Mouse (Mus musculus) hindbrain, postnatal 0 days (tissue): ENCODE data around the gene Plekhs1. TPM values are rescaled to one million over a fixed set of nuclear protein-coding genes. Genes with fewer than 3 reads are reported as not detected.
"Not testable (repeated sequence)": the region's sequence is repeated elsewhere in the genome, so short reads cannot be mapped to it uniquely, and the experiment has no call there.

ENCODE experiments used
- ATAC-seq: fragments of 200-750 bp; cut with Nextera tagmentation; 2 replicates; pipeline ENCODE4 v1.8.0; 2017; ENCODE audit warnings: mild to moderate bottlenecking, moderate TSS enrichment, moderate library complexity
- DNase-seq: peaks from one replicate; pipeline ENCODE4 v3.0.0-alpha.2; 2015; ENCODE audit warnings: low spot score
- H3K27ac ChIP-seq: fragments of 300-500 bp; sonication (generic); 2 replicates; pipeline ENCODE4 v1.5.1; 2014; ENCODE audit warnings: mild to moderate bottlenecking
- H3K27me3 ChIP-seq: fragments of 300-500 bp; sonication (generic); 2 replicates; pipeline ENCODE4 v1.6.1; 2014; ENCODE audit warnings: low read length, mixed read lengths; ENCODE audit not compliant: insufficient read depth
- H3K36me3 ChIP-seq: fragments of 300-500 bp; sonication (generic); 2 replicates; pipeline ENCODE4 v1.6.1; 2014; ENCODE audit warnings: low read length, mixed read lengths; ENCODE audit not compliant: insufficient read depth
- H3K4me1 ChIP-seq: fragments of 300-500 bp; sonication (generic); 2 replicates; pipeline ENCODE4 v1.6.1; 2014; ENCODE audit warnings: antibody characterized with exemption, low read length, mixed read lengths; ENCODE audit not compliant: insufficient read depth
- H3K4me2 ChIP-seq: fragments of 300-500 bp; sonication (generic); 2 replicates; pipeline ENCODE4 v1.6.1; 2014; ENCODE audit warnings: low read depth, mild to moderate bottlenecking, low read length, moderate library complexity, mixed read lengths
- H3K4me3 ChIP-seq: fragments of 300-500 bp; sonication (generic); 2 replicates; pipeline ENCODE4 v1.5.1; 2014; ENCODE audit warnings: low read length
- H3K9ac ChIP-seq: fragments of 300-500 bp; sonication (generic); replicated peaks from 2 replicates; pipeline ENCODE4 v1.6.1; 2014; ENCODE audit warnings: mild to moderate bottlenecking, low read length, moderate library complexity, mixed read lengths
- H3K9me3 ChIP-seq: fragments of 300-500 bp; sonication (generic); 2 replicates; pipeline ENCODE4 v1.6.1; 2016; ENCODE audit warnings: low read length, mixed read lengths
- CTCF ChIP-seq: IDR thresholded peaks from 2 replicates; pipeline ENCODE4 v1.5.1; 2016; ENCODE audit warnings: antibody characterized with exemption, control low read depth, low read depth
- WGBS: fragments of 180-500 bp; shearing (Covaris S2); extraction: QIAGEN DNeasy Blood & Tissue Kit; methylation state at CpG from one replicate; pipeline ENCODE4 v1.1.7; 2014; 5-methylcytosine and 5-hydroxymethylcytosine counted together
- polyA plus RNA-seq: library from polyadenylated mRNA; unstranded; fragments of >200 nt; fragmentation: Nextera tagmentation; extraction: Ambion mirVana; gene quantifications from 2 replicates; pipeline ENCODE4 v1.2.1, GENCODE M21; 2015
- total RNA-seq: library from RNA; depleted of rRNA; stranded (reverse); fragments of >200 nt; gene quantifications from 2 replicates; pipeline ENCODE4 v1.2.3, GENCODE M21; 2014

Plekhs1 gene
- total and polyA plus RNA-seq, 2 experiments from 2014 or later, result 0.24 TPM; not detected in 1

DNA sequence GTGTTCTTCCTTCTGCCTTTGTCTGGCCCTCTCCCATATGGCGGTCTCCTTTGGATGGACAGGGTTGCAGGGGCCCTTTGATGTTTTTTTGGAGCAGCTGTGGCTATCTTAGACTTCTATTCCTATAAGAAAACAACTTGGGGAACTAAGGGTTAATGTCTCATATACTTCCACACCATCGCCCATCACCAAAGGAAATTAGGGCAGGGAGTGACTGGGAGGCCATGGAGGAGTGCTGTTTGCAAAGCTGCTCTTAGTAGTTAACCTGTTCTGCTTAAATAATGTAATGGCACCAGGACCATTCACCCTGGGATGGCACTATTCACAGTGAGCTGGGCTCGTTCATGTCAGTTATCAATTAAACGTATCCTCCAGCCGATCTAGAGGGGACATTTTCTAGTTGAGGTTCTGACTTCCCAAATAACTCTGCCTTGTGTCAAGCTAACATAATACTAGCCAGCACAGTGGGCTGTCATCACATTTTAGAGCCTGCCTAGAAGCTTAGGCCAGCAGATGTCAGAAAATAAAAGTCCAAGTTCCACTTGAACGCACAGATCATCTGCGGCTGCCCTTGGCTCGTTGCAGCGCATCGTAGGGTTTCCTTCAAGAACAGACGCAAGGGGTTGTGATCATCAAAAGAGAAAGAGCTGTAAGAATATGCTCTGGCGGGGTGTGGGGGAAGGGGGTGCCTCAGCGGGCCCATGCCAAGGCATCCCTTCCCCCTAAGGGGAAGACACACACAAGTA lies 23.4 kb downstream of the Plekhs1 start:
- Histone ChIP-seq H3K9me3 (no peaks in the 10 kb centered on the region), H3K36me3 (no peaks in the 10 kb centered on the region), H3K9ac (no peak overlapping the region), H3K4me2 (peak overlapping the region; percentile 31; the same call in 1 of the 2 replicates), H3K27me3 (no peaks in the 10 kb centered on the region), H3K4me1 (peaks cover 7% of the 10 kb centered on the region; the same call in 1 of the 2 replicates), H3K4me3 (no peak overlapping the region), H3K27ac (peak overlapping the region; percentile 43)
- WGBS, result 29% methylated on average over 13 of the region's 13 CpGs
- DNase-seq (peak; percentile 71), ATAC-seq (peak; percentile 89)
- TF ChIP-seq CTCF, result no peak

DNA sequence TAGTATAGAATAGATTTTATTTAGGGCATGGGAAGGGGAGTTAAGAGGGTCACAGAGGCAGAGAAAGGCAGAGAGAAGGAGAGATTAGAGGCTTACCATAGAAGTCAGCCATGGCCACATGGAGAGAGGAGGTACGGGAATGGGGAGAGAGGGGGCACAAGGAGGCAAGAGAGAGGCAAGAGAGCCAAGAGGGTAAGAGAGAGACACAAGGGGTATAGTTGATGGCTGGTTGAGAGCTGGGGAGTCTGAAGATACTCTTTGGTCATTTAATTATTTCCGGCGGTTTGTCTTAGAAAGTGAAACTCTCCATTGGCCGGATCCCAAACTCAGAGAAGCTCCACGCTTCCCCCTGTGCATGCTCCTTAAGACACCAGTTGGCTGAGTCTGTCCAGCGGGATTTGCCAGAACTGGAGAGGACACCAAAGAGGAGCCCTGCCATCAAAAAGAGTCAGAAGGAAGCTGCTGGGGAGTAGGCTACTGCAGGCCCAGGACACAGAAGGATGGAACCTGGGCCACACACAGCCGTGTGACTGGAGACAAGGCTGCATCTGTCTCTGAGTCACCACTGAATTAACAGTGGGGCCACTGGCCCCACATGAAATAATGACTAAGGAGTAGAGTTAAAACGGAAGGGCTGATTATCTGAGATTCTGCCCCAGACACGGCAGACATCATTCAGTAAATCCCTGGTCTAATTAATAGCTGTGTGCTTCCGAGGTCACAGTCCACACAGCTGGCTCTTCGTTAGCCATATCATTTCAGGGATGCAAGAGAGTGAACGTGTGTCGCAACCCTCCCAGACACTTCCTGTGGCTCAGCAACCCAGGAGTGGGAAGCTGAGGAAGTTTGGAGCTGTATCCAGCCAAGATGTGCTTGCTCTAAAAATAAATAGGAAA lies 24.2 kb downstream of the Plekhs1 start:
- TF ChIP-seq CTCF, result no peak
- H3K27me3 ChIP-seq, result no peaks in the 10 kb centered on the region
- no peak overlapping the region for H3K9ac ChIP-seq
- H3K4me2 ChIP-seq, result peak overlapping the region; percentile 31; the same call in 1 of the 2 replicates
- WGBS, result 37% methylated on average over 13 of the region's 13 CpGs
- DNase-seq (peak; percentile 47), ATAC-seq (peak; percentile 61)
- peaks cover 7% of the 10 kb centered on the region; the same call in 1 of the 2 replicates for H3K4me1 ChIP-seq
- H3K36me3 ChIP-seq, result no peaks in the 10 kb centered on the region
- H3K9me3 ChIP-seq, result no peaks in the 10 kb centered on the region
- no peak overlapping the region for H3K4me3 ChIP-seq
- H3K27ac ChIP-seq, result peak overlapping the region; percentile 43

DNA sequence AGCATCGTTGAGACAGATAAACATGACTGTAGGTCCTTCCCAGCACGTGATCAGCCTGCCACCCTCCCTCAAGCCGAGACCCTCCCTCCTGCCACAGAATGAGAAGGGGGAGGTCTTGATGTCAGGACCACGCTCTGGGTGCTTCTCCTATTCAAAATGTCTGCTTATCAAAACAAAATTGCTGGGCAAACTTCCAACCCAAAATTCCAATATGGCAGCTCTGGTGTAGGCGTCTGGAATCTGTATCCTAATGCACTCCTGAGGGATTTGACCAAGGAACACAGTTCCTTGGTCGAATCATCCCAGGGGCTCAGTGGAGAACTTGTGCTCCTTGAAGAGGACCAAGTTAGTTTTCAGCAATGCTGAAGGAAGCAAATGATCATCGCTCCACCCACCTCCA lies 25.5 kb downstream of the Plekhs1 start:
- Histone ChIP-seq H3K4me2 (no peak overlapping the region), H3K27me3 (no peaks in the 10 kb centered on the region)

DNA sequence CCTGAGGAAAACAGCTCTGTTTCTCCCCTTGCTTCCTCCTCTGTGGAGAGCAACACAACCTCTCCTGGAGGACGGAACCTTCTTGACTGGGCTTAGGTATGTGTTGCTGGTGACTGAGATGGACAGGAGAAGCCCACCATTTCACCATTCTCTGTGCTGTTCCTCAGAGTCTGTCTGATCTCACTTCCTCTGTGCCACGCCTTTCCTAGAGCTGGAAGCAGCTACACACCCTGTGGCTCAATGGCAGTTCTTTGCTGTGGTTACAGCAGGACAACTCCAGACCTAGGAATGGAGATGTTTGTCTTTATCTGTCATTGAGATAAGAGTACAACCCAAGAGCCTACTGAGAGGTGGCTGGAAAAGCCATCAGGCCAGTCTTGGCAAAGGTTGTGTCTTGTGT lies 25.9 kb downstream of the Plekhs1 start:
- no peak overlapping the region for H3K27ac ChIP-seq
- 100% methylated on average over 2 of the region's 2 CpGs for WGBS
- no peak overlapping the region for H3K4me2 ChIP-seq
- H3K4me1 ChIP-seq, result peaks cover 7% of the 10 kb centered on the region; the same call in 1 of the 2 replicates
- H3K4me3 ChIP-seq, result no peak overlapping the region
- no peaks in the 10 kb centered on the region for H3K9me3 ChIP-seq
- no peaks in the 10 kb centered on the region for H3K36me3 ChIP-seq
- no peaks in the 10 kb centered on the region for H3K27me3 ChIP-seq
- no peak overlapping the region for H3K9ac ChIP-seq
- no peak for TF ChIP-seq CTCF
- ATAC-seq, result no peak
- no peak for DNase-seq

More for the DNA sequence above, 25.5 kb downstream of the Plekhs1 start:
- 87% methylated on average over 7 of the region's 7 CpGs for whole genome bisulfite sequencing
- no peak for DNase-seq
- no peaks in the 10 kb centered on the region for H3K9me3 ChIP-seq
- H3K9ac ChIP-seq, result no peak overlapping the region
- H3K4me1 ChIP-seq, result peaks cover 7% of the 10 kb centered on the region; the same call in 1 of the 2 replicates
- TF ChIP-seq CTCF, result no peak
- H3K36me3 ChIP-seq, result no peaks in the 10 kb centered on the region
- ATAC-seq, result no peak
- no peak overlapping the region for H3K4me3 ChIP-seq
- no peak overlapping the region for H3K27ac ChIP-seq

DNA sequence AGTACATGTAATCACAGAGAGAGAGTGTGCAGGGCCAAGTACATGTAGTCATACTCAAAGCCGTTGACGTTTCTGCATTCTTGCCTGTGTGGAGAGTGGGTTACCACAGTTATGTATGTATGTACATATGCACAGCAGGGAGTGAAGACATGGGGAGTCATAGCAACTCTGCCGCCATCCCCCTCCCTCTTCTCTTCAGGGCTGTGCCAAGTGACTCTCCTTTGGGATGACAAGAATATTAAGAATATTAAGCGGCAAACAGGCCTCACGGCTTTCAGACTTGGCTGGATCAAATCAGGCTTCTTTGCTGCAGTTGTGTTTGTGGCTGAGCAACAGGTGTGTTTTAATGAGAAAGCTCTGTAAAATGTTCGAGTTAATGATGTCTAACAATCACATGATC lies 28.2 kb downstream of the Plekhs1 start:
- H3K36me3 ChIP-seq, result no peaks in the 10 kb centered on the region
- no peak for DNase-seq
- WGBS, result 65% methylated on average over 6 of the region's 6 CpGs
- no peak overlapping the region for H3K9ac ChIP-seq
- no peak for ATAC-seq
- H3K4me3 ChIP-seq, result no peak overlapping the region
- H3K4me2 ChIP-seq, result no peak overlapping the region
- H3K4me1 ChIP-seq, result peaks cover 7% of the 10 kb centered on the region; the same call in 1 of the 2 replicates
- no peaks in the 10 kb centered on the region for H3K27me3 ChIP-seq
- H3K9me3 ChIP-seq, result no peaks in the 10 kb centered on the region
- H3K27ac ChIP-seq, result no peak overlapping the region
- TF ChIP-seq CTCF, result no peak

DNA sequence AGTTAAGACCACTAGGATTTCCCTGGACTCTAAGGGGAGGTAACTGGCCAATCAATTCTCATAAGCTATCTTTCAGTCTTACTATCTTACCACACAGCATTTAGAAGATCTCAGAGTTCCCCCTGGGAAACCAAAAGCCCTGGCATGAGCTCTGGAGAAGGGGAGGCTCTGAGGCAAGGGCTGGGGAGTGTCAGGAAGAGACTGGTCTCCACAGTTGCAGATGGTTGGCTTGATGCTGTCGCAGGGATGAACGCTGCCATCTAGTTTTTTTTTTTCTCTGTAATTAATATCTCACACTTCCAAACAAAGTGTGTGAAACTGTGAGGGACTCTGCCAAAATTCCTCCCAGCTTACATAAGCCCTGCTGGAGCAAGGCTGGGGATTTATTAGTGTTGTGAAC lies 32.7 kb downstream of the Plekhs1 start:
- WGBS, result no CpG with 5 or more reads among the region's 2 CpGs
- H3K9me3 ChIP-seq, ATAC-seq: not testable (repeated sequence)

DNA sequence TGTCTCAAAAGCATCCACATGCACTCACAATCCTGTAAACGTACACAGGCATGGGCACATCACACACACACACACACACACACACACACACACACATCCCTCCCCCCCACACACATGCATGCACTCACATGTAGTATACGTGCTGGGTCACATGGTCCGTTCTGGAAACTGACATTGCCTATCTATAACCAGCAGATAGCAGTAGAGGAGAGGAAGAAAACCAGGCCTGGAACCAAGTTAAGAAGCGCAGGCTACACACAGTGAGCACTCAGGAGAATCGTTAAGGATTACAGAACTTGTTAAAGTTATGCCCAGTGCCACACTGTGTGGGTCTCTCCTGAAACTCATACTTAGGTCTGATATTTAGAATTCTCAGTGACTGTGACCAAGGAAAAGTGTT lies 41.6 kb downstream of the Plekhs1 start:
- H3K4me2 ChIP-seq, H3K36me3 ChIP-seq, H3K4me1 ChIP-seq, H3K27me3 ChIP-seq, ATAC-seq, H3K9me3 ChIP-seq, DNase-seq, H3K4me3 ChIP-seq, H3K27ac ChIP-seq, H3K9ac ChIP-seq: not testable (repeated sequence)
- WGBS, result no CpG with 5 or more reads among the region's 5 CpGs

More for the DNA sequence above, 32.7 kb downstream of the Plekhs1 start:
- not testable (repeated sequence) for H3K27me3 ChIP-seq, H3K27ac ChIP-seq, DNase-seq, H3K4me2 ChIP-seq, H3K4me3 ChIP-seq, H3K9ac ChIP-seq, H3K4me1 ChIP-seq, H3K36me3 ChIP-seq

DNA sequence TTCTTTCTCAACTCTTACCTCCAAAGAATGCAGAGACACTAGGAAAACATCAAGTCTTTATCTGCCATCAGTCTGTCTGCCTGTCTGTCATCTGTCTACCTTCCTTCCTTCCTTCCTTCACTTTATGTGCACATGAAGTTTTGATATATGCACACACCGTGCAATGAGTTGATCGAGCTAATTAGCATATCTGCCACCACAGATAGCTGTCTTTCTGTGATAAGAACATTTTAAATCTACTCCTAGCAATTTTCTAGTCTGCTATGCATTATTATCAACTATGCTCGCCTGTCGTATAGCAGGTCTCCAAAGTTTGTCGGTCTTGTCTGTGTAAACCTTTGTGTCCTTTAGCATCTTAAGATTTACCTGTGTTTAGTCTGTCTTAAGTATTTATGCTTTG lies 42.1 kb downstream of the Plekhs1 start:
- H3K27me3 ChIP-seq, H3K27ac ChIP-seq: not testable (repeated sequence)

DNA sequence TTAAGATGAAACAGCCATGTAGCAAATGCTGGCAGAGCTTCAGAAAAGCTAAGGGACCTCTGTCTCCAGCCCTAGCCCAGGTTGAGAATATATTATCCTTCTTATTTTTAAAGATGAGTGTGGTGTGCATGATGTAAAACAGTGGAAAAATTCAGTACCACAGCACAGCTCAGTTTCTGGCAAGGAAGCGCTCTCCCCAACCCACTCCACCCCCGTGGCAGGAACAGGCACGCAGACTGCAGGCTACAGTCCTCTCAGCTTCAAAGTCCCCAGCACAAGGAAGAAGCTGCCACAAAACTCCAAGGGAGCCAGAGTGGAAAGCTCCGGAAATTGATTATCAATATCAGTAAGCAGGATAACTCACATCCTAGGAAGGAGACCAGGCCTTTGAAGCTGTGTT lies 49.8 kb downstream of the Plekhs1 start:
- H3K27ac ChIP-seq, result not testable (repeated sequence)

More for the DNA sequence above, 42.1 kb downstream of the Plekhs1 start:
- not testable (repeated sequence) for H3K4me3 ChIP-seq, H3K36me3 ChIP-seq, H3K4me2 ChIP-seq, DNase-seq, ATAC-seq, H3K9ac ChIP-seq, H3K9me3 ChIP-seq, H3K4me1 ChIP-seq
- WGBS, result no CpG with 5 or more reads among the region's 5 CpGs

More for the DNA sequence above, 49.8 kb downstream of the Plekhs1 start:
- not testable (repeated sequence) for DNase-seq, H3K4me2 ChIP-seq, ATAC-seq, H3K4me3 ChIP-seq, H3K36me3 ChIP-seq, H3K4me1 ChIP-seq, H3K9me3 ChIP-seq, H3K9ac ChIP-seq, H3K27me3 ChIP-seq
- no CpG with 5 or more reads among the region's 4 CpGs for WGBS
